8 mouse cellular contexts compared by ENCODE assay signal in the genomic region with DNA sequence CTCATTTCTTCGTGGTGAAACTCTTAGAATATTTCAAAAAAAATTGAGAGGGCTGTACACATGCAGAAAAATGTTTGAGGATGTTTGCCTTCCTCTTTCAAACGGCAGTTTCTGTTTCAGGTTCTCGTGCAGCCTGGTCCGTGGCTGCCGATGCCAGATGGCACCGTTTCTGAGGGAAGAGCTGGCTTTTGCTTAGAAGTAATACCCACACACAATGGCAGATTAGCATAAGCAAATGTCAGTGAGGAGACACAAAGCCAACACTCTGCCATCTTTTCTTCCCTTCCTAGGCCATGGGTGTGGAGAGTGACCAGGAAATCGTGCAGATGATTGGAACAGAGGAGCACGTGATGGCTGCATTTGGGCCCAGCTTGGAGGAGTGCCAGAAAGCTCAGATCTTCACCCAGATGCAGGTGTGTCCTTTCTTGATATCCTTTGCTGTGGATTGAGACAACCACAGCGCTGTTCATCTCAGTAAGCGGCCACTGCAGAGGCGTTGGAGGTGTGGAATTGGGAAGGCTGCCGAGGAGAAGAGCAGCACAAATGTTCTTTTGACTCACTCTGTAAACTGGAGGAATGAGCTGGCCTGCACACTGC. TPM values are rescaled to one million over a fixed set of nuclear protein-coding genes. Genes with fewer than 3 reads are reported as not detected.
DNase-seq lines count a peak whose midpoint lies in the region; ATAC-seq and TF ChIP-seq lines count a peak whose summit lies in the region.

No protein-coding gene starts in this region.

- peaks cover 14% of the 10 kb centered on the region for H3K36me3 ChIP-seq in forebrain, embryonic 14.5 days (ENCODE audit: control insufficient read depth, insufficient read depth, low read length)
- no peaks in the 10 kb centered on the region for H3K36me3 ChIP-seq in forebrain, embryonic 11.5 days (ENCODE audit: control insufficient read depth, insufficient read depth, low read length)
- H3K36me3 ChIP-seq in intestine, postnatal 0 days (ENCODE audit: control insufficient read depth, insufficient read depth), result peaks cover 27% of the 10 kb centered on the region

- no peak for TF ChIP-seq CTCF in brain, embryonic 14.5 days (IDR thresholded peaks at IDR 0.05; ENCODE audit: borderline replicate concordance, extremely low read depth, insufficient read depth, insufficient read length)
- no peak for TF ChIP-seq CTCF in intestine, postnatal 0 days (IDR thresholded peaks at IDR 0.05; ENCODE audit: low read depth)

- H3K9me3 ChIP-seq in forebrain, embryonic 14.5 days (replicated peaks; ENCODE audit: control insufficient read depth, low read length), result no peaks in the 10 kb centered on the region
- H3K9me3 ChIP-seq in forebrain, embryonic 11.5 days (ENCODE audit: control insufficient read depth, low read length), result no peaks in the 10 kb centered on the region
- H3K9me3 ChIP-seq in intestine, postnatal 0 days (ENCODE audit: control insufficient read depth), result no peaks in the 10 kb centered on the region

- TF ChIP-seq POLR2A in brain, embryonic 14.5 days (IDR thresholded peaks at IDR 0.05; ENCODE audit: borderline replicate concordance, extremely low read depth, insufficient read depth, insufficient read length, poor library complexity, severe bottlenecking), result no peak

- H3K4me2 ChIP-seq in forebrain, embryonic 14.5 days (ENCODE audit: low read length), result no peak overlapping the region
- H3K4me2 ChIP-seq in forebrain, embryonic 11.5 days (ENCODE audit: low read depth, low read length, severe bottlenecking), result no peak overlapping the region
- H3K4me2 ChIP-seq in intestine, postnatal 0 days (replicated peaks; ENCODE audit: low read depth), result no peak overlapping the region

- 82% methylated on average over 12 of the region's 12 CpGs for WGBS in forebrain, embryonic 14.5 days
- WGBS in forebrain, embryonic 11.5 days, result 93% methylated on average over 12 of the region's 12 CpGs
- whole genome bisulfite sequencing in intestine, postnatal 0 days, result 83% methylated on average over 12 of the region's 12 CpGs

- H3K4me1 ChIP-seq in forebrain, embryonic 14.5 days (ENCODE audit: control insufficient read depth, insufficient read depth, low read length), result peaks cover 2% of the 10 kb centered on the region; the same call in 1 of the 2 replicates
- no peaks in the 10 kb centered on the region for H3K4me1 ChIP-seq in forebrain, embryonic 11.5 days (replicated peaks; ENCODE audit: control insufficient read depth, insufficient read depth, low read length)
- no peaks in the 10 kb centered on the region for H3K4me1 ChIP-seq in intestine, postnatal 0 days (replicated peaks; ENCODE audit: control insufficient read depth, insufficient read depth, low read length)

- no peak overlapping the region for H3K9ac ChIP-seq in forebrain, embryonic 14.5 days (ENCODE audit: low read length)
- no peak overlapping the region for H3K9ac ChIP-seq in forebrain, embryonic 11.5 days (ENCODE audit: low read length)
- no peak overlapping the region for H3K9ac ChIP-seq in intestine, postnatal 0 days (ENCODE audit: low read depth, low read length)

- no peak for ATAC-seq in forebrain, embryonic 14.5 days
- no peak for ATAC-seq in forebrain, embryonic 11.5 days (replicated peaks; ENCODE audit: low FRiP score)
- ATAC-seq in intestine, postnatal 0 days, result no peak

- peak; percentile 36 for DNase-seq in forebrain, embryonic 14.5 days (ENCODE audit: low spot score)
- no peak for DNase-seq in forebrain, embryonic 11.5 days (ENCODE audit: low spot score)
- DNase-seq in brain, embryonic 14.5 days (ENCODE audit: low read depth), result peak; percentile 69
- DNase-seq in layer of hippocampus, adult 11-12 months (ENCODE audit: low spot score), result peak; percentile 65
- DNase-seq in lung, postnatal 14 days, result peak; percentile 21
- DNase-seq in right cerebral cortex, postnatal 25 days, result peak; percentile 82
- DNase-seq in ovary, postnatal 10 days (ENCODE audit: low spot score), result no peak

- no peaks in the 10 kb centered on the region for H3K27me3 ChIP-seq in forebrain, embryonic 14.5 days (replicated peaks; ENCODE audit: control insufficient read depth, insufficient read depth, low read length)
- H3K27me3 ChIP-seq in forebrain, embryonic 11.5 days (ENCODE audit: control insufficient read depth, insufficient read depth, low read length), result no peaks in the 10 kb centered on the region
- no peaks in the 10 kb centered on the region for H3K27me3 ChIP-seq in intestine, postnatal 0 days (replicated peaks; ENCODE audit: control insufficient read depth, insufficient read depth, low read length)

- no peak overlapping the region for H3K4me3 ChIP-seq in forebrain, embryonic 14.5 days (ENCODE audit: low read depth, low read length)
- no peak overlapping the region for H3K4me3 ChIP-seq in forebrain, embryonic 11.5 days (ENCODE audit: low read depth, low read length)
- no peak overlapping the region for H3K4me3 ChIP-seq in intestine, postnatal 0 days (ENCODE audit: low read depth, low read length)

- no peak overlapping the region for H3K27ac ChIP-seq in forebrain, embryonic 14.5 days (ENCODE audit: low read depth, low read length)
- no peak overlapping the region for H3K27ac ChIP-seq in forebrain, embryonic 11.5 days (ENCODE audit: low read depth, low read length)
- no peak overlapping the region; the same call in 1 of the 2 replicates for H3K27ac ChIP-seq in intestine, postnatal 0 days (ENCODE audit: low read depth, low read length)

RNA-seq across cellular contexts. Expression of a gene that starts 24.5 kb away (rescaled TPM):
- 12.6 and 14.7 TPM in 2 replicates for polyA plus RNA-seq in forebrain, embryonic 14.5 days (2014; fragmentation: Nextera tagmentation; extraction: Ambion mirVana)
- 16.9 TPM in 2 replicates for polyA plus RNA-seq in forebrain, embryonic 11.5 days (2014; fragmentation: Nextera tagmentation; extraction: Ambion mirVana)
- 8.8 and 13.5 TPM in 2 replicates for polyA plus RNA-seq in brain, embryonic 14.5 days (2012; rRNA removed)
- polyA plus RNA-seq in intestine, postnatal 0 days (2015; fragmentation: Nextera tagmentation; extraction: Ambion mirVana), result 3.3 and 4.2 TPM in 2 replicates

Comparison
In these comparisons a context has a peak if more than half of its experiments do, and no peak if none do; other contexts are left out.
1. DNase-seq: peak in forebrain, embryonic 14.5 days (single experiment), brain, embryonic 14.5 days (single experiment), layer of hippocampus, adult 11-12 months (single experiment), lung, postnatal 14 days (single experiment) and right cerebral cortex, postnatal 25 days (single experiment); none in forebrain, embryonic 11.5 days (single experiment) and ovary, postnatal 10 days (single experiment).